Mouse (Mus musculus) forebrain, embryonic 13.5 days (tissue): Measurements from ENCODE around the gene Mrc2. TPM values are rescaled to one million over a fixed set of nuclear protein-coding genes. Genes with fewer than 3 reads are reported as not detected.

ENCODE experiments used
- ATAC-seq: fragments of 200-750 bp; cut with Nextera tagmentation; 2 replicates; pipeline ENCODE4 v1.8.0; 2017
- H3K27ac ChIP-seq: fragments of 300-500 bp; sonication (generic); 2 replicates; pipeline ENCODE4 v1.5.1; 2015; ENCODE audit warnings: inconsistent platforms, mild to moderate bottlenecking, moderate library complexity
- H3K27me3 ChIP-seq: fragments of 300-500 bp; sonication (generic); 2 replicates; pipeline ENCODE4 v1.6.1; 2015; ENCODE audit warnings: mild to moderate bottlenecking, inconsistent platforms
- H3K36me3 ChIP-seq: fragments of 300-500 bp; sonication (generic); 2 replicates; pipeline ENCODE4 v1.6.1; 2015; ENCODE audit warnings: mild to moderate bottlenecking, inconsistent platforms; ENCODE audit not compliant: poor library complexity, severe bottlenecking
- H3K4me1 ChIP-seq: fragments of 300-500 bp; sonication (generic); 2 replicates; pipeline ENCODE4 v1.6.1; 2015; ENCODE audit warnings: inconsistent platforms
- H3K4me2 ChIP-seq: fragments of 300-500 bp; sonication (generic); 2 replicates; pipeline ENCODE4 v1.6.1; 2015; ENCODE audit warnings: inconsistent platforms, mild to moderate bottlenecking, moderate library complexity
- H3K4me3 ChIP-seq: fragments of 300-500 bp; sonication (generic); 2 replicates; pipeline ENCODE4 v1.5.1; 2015; ENCODE audit warnings: mild to moderate bottlenecking, inconsistent platforms
- H3K9ac ChIP-seq: fragments of 300-500 bp; sonication (generic); 2 replicates; pipeline ENCODE4 v1.6.1; 2015; ENCODE audit warnings: mild to moderate bottlenecking, inconsistent platforms
- H3K9me3 ChIP-seq: fragments of 300-500 bp; sonication (generic); replicated peaks from 2 replicates; pipeline ENCODE4 v1.6.1; 2016; ENCODE audit warnings: inconsistent platforms
- WGBS: fragments of 180-500 bp; shearing (Covaris S2); methylation state at CpG from one replicate; pipeline ENCODE4 v1.1.7; 2015; 5-methylcytosine and 5-hydroxymethylcytosine counted together
- polyA plus RNA-seq: library from polyadenylated mRNA; unstranded; fragments of >200 nt; fragmentation: Nextera tagmentation; extraction: Ambion mirVana; gene quantifications from 2 replicates; pipeline ENCODE4 v1.2.1, GENCODE M21; 2015

Mrc2 gene
- polyA plus RNA-seq, 1 experiment from 2014 or later = 4.5 TPM

- ATAC-seq = no peak
Measured at GRCm38 (mm10) chr11:105281763-105282459, 10.5 kb upstream of the Mrc2 start.

GRCm38 (mm10) chr11:105282460-105282859 is 10.0 kb upstream of the Mrc2 start:
- Histone ChIP-seq H3K4me1 (no peaks in the 10 kb centered on the region), H3K4me3 (no peak overlapping the region), H3K9ac (no peak overlapping the region), H3K36me3 (peaks cover 90% of the 10 kb centered on the region), H3K4me2 (no peak overlapping the region), H3K27ac (no peak overlapping the region), H3K27me3 (no peaks in the 10 kb centered on the region), H3K9me3 (no peaks in the 10 kb centered on the region)
- no peak for ATAC-seq
- WGBS = 86% methylated on average over 2 of the region's 2 CpGs

More at GRCm38 (mm10) chr11:105281763-105282459, 10.5 kb upstream of the Mrc2 start:
- Histone ChIP-seq H3K4me1 (no peaks in the 10 kb centered on the region), H3K27ac (no peak overlapping the region), H3K4me3 (no peak overlapping the region), H3K4me2 (no peak overlapping the region), H3K27me3 (no peaks in the 10 kb centered on the region), H3K36me3 (peaks cover 91% of the 10 kb centered on the region), H3K9me3 (no peaks in the 10 kb centered on the region), H3K9ac (no peak overlapping the region)
- 87% methylated on average over 12 of the region's 12 CpGs for WGBS

DNA sequence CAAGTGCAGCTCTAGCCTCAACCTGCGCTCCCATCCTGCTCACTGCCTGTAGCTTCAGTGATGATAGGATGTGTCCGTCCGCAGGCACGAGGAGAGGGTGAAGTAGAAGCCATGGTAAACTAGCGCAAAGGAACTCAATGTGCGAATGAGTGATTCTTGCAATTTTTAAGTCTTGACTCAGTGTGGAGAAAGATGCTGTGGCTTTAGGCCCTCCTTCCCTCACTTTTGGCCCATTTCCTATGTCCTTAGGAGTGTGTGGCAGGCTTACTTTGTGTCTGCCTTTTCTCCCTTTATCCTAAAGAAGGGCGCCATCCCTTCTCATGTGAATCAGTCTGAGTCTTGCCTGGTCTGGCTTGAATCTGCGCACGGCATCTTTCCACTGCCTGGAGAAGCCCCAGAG is 9.4 kb upstream of the Mrc2 start:
- H3K9ac ChIP-seq = no peak overlapping the region
- no peak overlapping the region for H3K27ac ChIP-seq
- no peak for ATAC-seq
- H3K27me3 ChIP-seq = no peaks in the 10 kb centered on the region
- no peaks in the 10 kb centered on the region for H3K4me1 ChIP-seq
- 95% methylated on average over 9 of the region's 9 CpGs for WGBS
- H3K4me2 ChIP-seq = no peak overlapping the region
- H3K36me3 ChIP-seq = peaks cover 87% of the 10 kb centered on the region
- no peaks in the 10 kb centered on the region for H3K9me3 ChIP-seq
- H3K4me3 ChIP-seq = no peak overlapping the region

GRCm38 (mm10) chr11:105285720-105286119 is 6.7 kb upstream of the Mrc2 start:
- no peak for ATAC-seq
- H3K27ac ChIP-seq = no peak overlapping the region
- H3K9ac ChIP-seq = no peak overlapping the region
- 61% methylated on average over 3 of the region's 3 CpGs for WGBS
- no peaks in the 10 kb centered on the region for H3K4me1 ChIP-seq
- H3K9me3 ChIP-seq = no peaks in the 10 kb centered on the region
- H3K4me2 ChIP-seq = no peak overlapping the region
- no peaks in the 10 kb centered on the region for H3K27me3 ChIP-seq
- no peak overlapping the region for H3K4me3 ChIP-seq
- peaks cover 69% of the 10 kb centered on the region for H3K36me3 ChIP-seq

DNA sequence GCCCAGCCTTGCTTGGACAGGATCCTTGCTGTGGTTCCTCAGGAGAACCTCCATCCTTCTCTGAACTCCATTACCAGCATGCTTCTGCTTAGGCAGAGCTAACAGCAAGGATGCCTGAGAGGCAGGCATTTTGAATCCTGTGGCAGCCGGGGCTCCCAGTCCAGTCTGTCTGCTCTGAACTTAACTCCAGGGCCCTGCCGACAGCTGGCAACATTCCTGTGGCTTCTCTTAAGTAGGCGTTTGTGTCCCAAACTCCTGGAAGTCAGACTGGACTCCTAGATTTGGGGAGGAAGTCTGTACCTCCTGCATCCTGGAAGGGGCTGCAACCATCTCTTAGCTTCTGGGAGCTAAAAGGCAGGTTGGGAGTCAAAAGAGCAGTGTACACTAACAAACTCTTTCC is 3.0 kb upstream of the Mrc2 start:
- Histone ChIP-seq H3K9me3 (no peaks in the 10 kb centered on the region), H3K27me3 (no peaks in the 10 kb centered on the region), H3K4me3 (no peak overlapping the region), H3K27ac (no peak overlapping the region), H3K4me1 (peaks cover 33% of the 10 kb centered on the region), H3K36me3 (peaks cover 34% of the 10 kb centered on the region), H3K4me2 (no peak overlapping the region), H3K9ac (no peak overlapping the region)
- 80% methylated on average over 3 of the region's 3 CpGs for WGBS
- no peak for ATAC-seq

DNA sequence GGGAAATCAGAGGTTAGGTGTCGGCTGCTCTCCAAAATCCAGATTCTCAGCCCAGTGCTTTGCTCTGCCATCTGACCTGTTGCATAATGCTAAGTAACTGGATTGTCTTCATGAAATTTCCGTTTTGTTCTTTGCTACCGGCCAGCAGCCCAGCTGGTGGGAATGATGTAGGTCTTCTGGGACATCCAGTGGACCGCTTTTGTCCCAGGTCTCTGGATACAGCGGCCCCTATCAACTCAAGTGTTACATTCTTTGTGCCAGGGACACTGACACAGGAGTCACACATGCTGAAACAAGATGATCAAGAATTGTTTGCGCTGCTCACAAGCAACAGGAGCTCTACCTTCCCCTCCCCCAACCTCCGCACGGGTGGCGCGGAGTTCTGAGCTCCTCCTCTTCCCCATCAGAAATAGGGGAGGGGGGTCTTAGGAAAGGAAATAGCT is 741 bp upstream of the Mrc2 start:
- peak overlapping the region; percentile 67 for H3K27ac ChIP-seq
- ATAC-seq = no peak; the same call in 1 of the 2 replicates
- 3% methylated on average over 10 of the region's 10 CpGs for WGBS

DNA sequence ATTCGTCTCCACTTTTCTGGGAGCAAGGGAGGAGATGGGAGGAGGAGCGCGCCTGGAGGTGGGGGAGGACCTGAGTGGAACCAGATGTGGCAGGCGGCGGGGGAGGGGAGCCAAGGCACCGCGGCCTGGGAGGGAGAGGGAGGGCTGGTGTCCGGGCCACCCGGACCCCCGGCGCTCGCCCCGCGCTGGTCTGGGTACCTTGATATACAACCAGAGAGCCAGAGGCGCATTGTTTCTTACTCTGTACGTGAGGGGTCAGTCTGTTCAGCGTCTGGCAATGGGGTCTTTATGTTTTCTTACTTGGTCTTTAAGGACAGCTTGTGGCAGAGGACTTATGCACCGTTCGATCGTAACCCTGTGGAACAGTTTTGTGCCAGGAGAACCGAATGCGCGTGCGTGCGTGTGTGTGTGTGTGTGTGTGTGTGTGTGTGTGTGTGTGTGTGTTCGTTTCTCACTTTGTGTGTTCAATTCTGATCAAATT is 698 bp downstream of the Mrc2 start:
- Histone ChIP-seq H3K9me3 (no peaks in the 10 kb centered on the region), H3K27me3 (no peaks in the 10 kb centered on the region), H3K27ac (no peak overlapping the region), H3K4me2 (peak overlapping the region; percentile 98), H3K9ac (peak overlapping the region; percentile 73), H3K4me3 (peak overlapping the region; percentile 62), H3K36me3 (peaks cover 12% of the 10 kb centered on the region), H3K4me1 (peaks cover 35% of the 10 kb centered on the region)
- ATAC-seq = peak; percentile 52
- under 1% methylated on average over 25 of the region's 26 CpGs for WGBS

More for the DNA sequence above, 741 bp upstream of the Mrc2 start:
- H3K4me3 ChIP-seq = peak overlapping the region; percentile 62
- H3K36me3 ChIP-seq = peaks cover 12% of the 10 kb centered on the region
- H3K4me1 ChIP-seq = peaks cover 35% of the 10 kb centered on the region
- no peaks in the 10 kb centered on the region for H3K9me3 ChIP-seq
- peak overlapping the region; percentile 73 for H3K9ac ChIP-seq
- H3K4me2 ChIP-seq = peak overlapping the region; percentile 98
- H3K27me3 ChIP-seq = no peaks in the 10 kb centered on the region

DNA sequence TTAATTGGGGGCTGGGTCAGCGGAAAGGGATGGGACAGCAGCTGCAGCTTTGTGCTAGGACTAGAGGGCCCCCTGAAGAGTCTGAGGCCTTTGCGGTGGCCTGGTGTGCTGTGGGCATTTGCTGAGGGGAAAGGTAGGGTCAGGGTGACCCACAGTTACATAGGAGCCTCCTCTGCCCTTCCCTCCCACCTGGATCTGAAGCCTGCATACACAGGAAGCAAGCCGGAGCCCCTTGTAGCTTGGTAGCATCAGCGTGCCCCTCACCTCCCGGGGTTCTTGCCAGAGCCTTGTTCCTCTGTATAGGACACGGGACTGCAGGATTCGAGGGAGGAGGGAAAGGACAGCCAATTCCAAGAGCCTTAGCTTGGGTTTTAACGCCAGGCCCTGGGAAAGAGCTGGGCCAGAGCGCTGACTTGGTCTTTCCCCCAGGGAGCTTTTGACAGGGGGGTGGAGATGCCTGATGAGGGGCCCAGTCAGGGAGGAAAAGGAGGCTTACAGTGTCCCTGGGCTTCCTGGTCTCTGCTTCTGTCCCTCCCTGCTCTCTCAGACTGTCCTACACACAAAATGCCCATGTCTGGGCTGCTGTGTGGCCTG is 1.6 kb downstream of the Mrc2 start:
- Histone ChIP-seq H3K9me3 (no peaks in the 10 kb centered on the region), H3K4me1 (peaks cover 35% of the 10 kb centered on the region), H3K27me3 (no peaks in the 10 kb centered on the region), H3K36me3 (peaks cover 13% of the 10 kb centered on the region), H3K9ac (peak overlapping the region; percentile 73), H3K4me3 (peak overlapping the region; percentile 62), H3K4me2 (peak overlapping the region; percentile 98), H3K27ac (peak overlapping the region; percentile 49)
- ATAC-seq = no peak
- 2% methylated on average over 9 of the region's 9 CpGs for WGBS

DNA sequence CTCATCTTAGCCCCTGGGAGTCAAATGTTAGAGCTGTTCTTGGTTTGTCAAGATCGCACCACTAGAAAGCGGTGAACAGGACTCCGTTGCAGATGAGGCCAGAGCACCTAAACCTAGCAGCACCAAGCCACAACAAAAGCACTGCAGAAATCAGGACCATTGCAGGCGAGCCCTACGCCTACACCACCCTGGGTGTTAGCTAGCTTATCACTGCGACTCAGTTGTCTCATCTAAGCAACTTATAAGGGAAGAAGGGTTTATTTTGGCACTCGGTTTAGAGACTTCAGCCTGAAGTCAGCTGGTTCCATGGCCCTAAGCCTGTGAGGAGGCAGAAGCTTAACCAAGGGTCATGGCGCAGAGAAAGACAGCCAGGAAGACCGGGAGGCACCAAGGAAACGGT is 3.6 kb downstream of the Mrc2 start:
- Histone ChIP-seq H3K9ac (no peak overlapping the region), H3K4me3 (no peak overlapping the region), H3K27me3 (no peaks in the 10 kb centered on the region), H3K4me2 (no peak overlapping the region), H3K9me3 (no peaks in the 10 kb centered on the region), H3K27ac (no peak overlapping the region), H3K4me1 (peaks cover 33% of the 10 kb centered on the region), H3K36me3 (peaks cover 13% of the 10 kb centered on the region)
- ATAC-seq = no peak
- 94% methylated on average over 10 of the region's 10 CpGs for WGBS

DNA sequence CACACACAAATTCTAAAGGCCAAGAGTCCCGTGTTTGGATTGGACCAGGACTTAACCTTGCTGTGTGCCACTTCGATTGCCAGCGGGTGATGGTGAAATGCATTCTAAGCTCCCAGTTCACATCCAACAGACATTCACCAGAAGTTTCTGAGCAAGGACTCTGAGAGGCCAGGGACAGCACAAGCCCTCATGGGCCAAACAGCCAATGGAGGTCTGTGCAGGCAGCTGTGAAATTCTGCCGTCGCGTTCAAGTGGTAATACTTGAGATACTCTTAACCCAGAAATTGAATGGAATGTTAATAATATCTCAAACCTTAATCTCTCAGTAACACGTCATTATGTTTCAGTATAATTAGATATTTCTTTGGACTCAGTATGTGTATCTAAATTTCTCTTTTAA is 17.8 kb downstream of the Mrc2 start:
- Histone ChIP-seq H3K4me3 (no peak overlapping the region), H3K27ac (no peak overlapping the region), H3K4me1 (peaks cover 33% of the 10 kb centered on the region), H3K36me3 (peaks cover 11% of the 10 kb centered on the region; the same call in 1 of the 2 replicates), H3K4me2 (no peak overlapping the region), H3K9ac (no peak overlapping the region), H3K9me3 (no peaks in the 10 kb centered on the region), H3K27me3 (no peaks in the 10 kb centered on the region)
- ATAC-seq = no peak
- WGBS = 83% methylated on average over 7 of the region's 7 CpGs

GRCm38 (mm10) chr11:105311291-105311975 is 19.0 kb downstream of the Mrc2 start:
- Histone ChIP-seq H3K4me1 (peaks cover 33% of the 10 kb centered on the region), H3K36me3 (no peaks in the 10 kb centered on the region), H3K27ac (no peak overlapping the region), H3K4me2 (no peak overlapping the region), H3K9me3 (no peaks in the 10 kb centered on the region), H3K9ac (no peak overlapping the region), H3K4me3 (no peak overlapping the region), H3K27me3 (no peaks in the 10 kb centered on the region)
- ATAC-seq = no peak
- 87% methylated on average over 24 of the region's 24 CpGs for WGBS

DNA sequence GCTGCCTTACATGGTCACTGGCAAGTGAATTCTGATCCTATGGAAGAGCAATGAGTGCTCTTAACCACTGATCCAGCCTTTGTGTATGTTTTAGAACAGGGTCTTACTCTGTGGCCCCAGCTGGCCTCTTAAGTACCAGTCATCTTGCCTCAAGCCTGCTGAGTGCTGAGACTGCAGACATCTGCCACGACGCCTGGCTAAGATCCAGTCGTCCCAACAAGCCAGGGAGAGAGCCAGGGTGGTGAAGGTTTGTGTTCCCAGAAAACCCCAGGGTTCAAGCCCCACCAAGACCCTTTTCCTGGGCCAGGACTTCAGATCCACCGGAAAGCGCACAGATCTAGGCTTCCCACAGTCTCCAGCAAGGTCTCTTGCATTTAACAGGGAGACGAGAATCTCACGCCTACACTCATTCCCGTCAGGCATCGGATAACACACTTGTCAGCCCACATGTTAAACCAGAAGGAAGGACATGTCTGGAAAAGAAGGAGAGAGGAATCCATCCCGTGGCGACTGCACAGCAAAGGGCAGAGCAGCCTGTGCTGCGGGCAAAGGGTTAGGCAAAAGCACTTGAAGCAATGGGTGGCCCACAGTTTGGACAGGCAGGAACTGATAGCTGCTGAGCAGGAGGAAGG is 20.0 kb downstream of the Mrc2 start:
- Histone ChIP-seq H3K9ac (no peak overlapping the region), H3K4me3 (no peak overlapping the region), H3K27me3 (no peaks in the 10 kb centered on the region), H3K4me1 (peaks cover 33% of the 10 kb centered on the region), H3K4me2 (no peak overlapping the region), H3K36me3 (no peaks in the 10 kb centered on the region), H3K27ac (no peak overlapping the region), H3K9me3 (no peaks in the 10 kb centered on the region)
- ATAC-seq = no peak
- 71% methylated on average over 12 of the region's 12 CpGs for WGBS
